Mouse (Mus musculus) induced T-regulatory cell, adult 2 months (primary cell): Measurements from ENCODE around the gene Hoxd10.

Experiments
- DNase-seq: peaks from one replicate; pipeline ENCODE4 v3.0.0-alpha.2; 2012; ENCODE audit warnings: low read depth

Gene Hoxd10

GRCm38 (mm10) chr2:74696442-74697335 is 5.0 kb downstream of the Hoxd10 start:
- no peak for DNase-seq

GRCm38 (mm10) chr2:74697567-74698121 is 5.9 kb downstream of the Hoxd10 start, which contains the start of gene Hoxd9:
Gene Hoxd9, plus strand, starts transcription at chr2:74697727.
- no peak for DNase-seq

GRCm38 (mm10) chr2:74698201-74699052 is 6.7 kb downstream of the Hoxd10 start:
- DNase-seq = no peak

- no peak for DNase-seq
Observed at GRCm38 (mm10) chr2:74699053-74699430, 7.3 kb downstream of the Hoxd10 start.

GRCm38 (mm10) chr2:74699664-74700545 is 8.2 kb downstream of the Hoxd10 start:
- DNase-seq = no peak

GRCm38 (mm10) chr2:74700546-74701112 is 8.9 kb downstream of the Hoxd10 start:
- DNase-seq = no peak

GRCm38 (mm10) chr2:74701949-74702819 is 10.5 kb downstream of the Hoxd10 start:
- DNase-seq = peak; percentile 78

GRCm38 (mm10) chr2:74702820-74703219 is 11.1 kb downstream of the Hoxd10 start:
- DNase-seq = no peak

GRCm38 (mm10) chr2:74703317-74703716 is 11.6 kb downstream of the Hoxd10 start:
- no peak for DNase-seq

GRCm38 (mm10) chr2:74703720-74704392 is 12.1 kb downstream of the Hoxd10 start:
- DNase-seq = no peak

GRCm38 (mm10) chr2:74704393-74704998 is 12.8 kb downstream of the Hoxd10 start, which contains the start of gene Hoxd8:
Gene Hoxd8, plus strand, starts transcription at chr2:74704615.
- DNase-seq = no peak

- DNase-seq = peak; percentile 20
Observed at GRCm38 (mm10) chr2:74704999-74705466, 13.3 kb downstream of the Hoxd10 start.

GRCm38 (mm10) chr2:74705467-74706089 is 13.9 kb downstream of the Hoxd10 start:
- DNase-seq = peak; percentile 22

GRCm38 (mm10) chr2:74706393-74706960 is 14.8 kb downstream of the Hoxd10 start:
- DNase-seq = no peak

GRCm38 (mm10) chr2:74707599-74707998 is 15.9 kb downstream of the Hoxd10 start:
- no peak for DNase-seq

- no peak for DNase-seq
Observed at GRCm38 (mm10) chr2:74708676-74709075, 17.0 kb downstream of the Hoxd10 start.

GRCm38 (mm10) chr2:74709465-74710419 is 18.0 kb downstream of the Hoxd10 start:
- no peak for DNase-seq
